Mouse (Mus musculus): ENCODE measurements around the gene Lrfn1.

DNA sequence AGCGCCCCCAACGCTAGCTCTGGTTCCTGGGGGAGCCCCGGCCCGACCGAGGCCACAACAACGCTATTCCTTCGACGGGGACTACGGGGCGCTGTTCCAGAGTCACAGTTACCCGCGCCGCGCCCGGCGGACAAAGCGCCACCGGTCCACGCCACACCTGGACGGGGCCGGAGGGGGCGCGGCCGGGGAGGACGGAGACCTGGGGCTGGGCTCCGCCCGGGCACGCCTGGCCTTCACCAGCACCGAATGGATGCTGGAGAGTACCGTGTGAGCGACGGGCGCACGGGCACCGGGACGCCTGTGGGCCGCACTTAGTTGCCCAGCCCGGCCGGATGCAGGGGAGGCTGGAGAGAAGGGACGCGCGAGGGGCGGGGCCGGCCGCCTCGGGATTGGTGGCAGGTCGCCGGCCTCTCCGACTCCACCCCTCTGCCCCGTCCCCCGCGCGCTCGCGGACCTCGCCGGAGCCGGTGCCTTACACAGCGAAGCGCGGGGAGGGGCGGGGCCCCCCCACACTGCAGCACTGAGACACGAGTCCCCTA lies 15.5 kb downstream of the Lrfn1 start:
- TF ChIP-seq GATA1 (IDR thresholded peaks at IDR 0.05; ENCODE audit: low read length) (no peak), TAL1 (IDR thresholded peaks at IDR 0.05; ENCODE audit: low read length) (no peak)
